Mouse (Mus musculus) kidney, adult 2 months (tissue): Measurements from ENCODE around the gene Pde6h.

Experiments used
- CTCF ChIP-seq: fragments of 200-500 bp; conservative IDR thresholded peaks from 2 replicates; pipeline ENCODE4 v1.5.1; 2011; ENCODE audit warnings: low read depth, mild to moderate bottlenecking, control low read depth, low read length, moderate library complexity, mixed read lengths; ENCODE audit not compliant: insufficient read depth, insufficient read length
- POLR2A ChIP-seq: fragments of 200-500 bp; IDR thresholded peaks from one replicate; pipeline ENCODE4 v1.6.1; 2011; ENCODE audit warnings: low read depth, low read length, control low read depth

GRCm38 (mm10) chr6:136947716-136948115 lies 24.1 kb downstream of the Pde6h start:
- no peak for TF ChIP-seq CTCF
- no peak for TF ChIP-seq POLR2A
